Mouse (Mus musculus): ENCODE results near the gene Cpne5.
A peak's percentile ranks its signal among the peaks of the same experiment; 100 is the strongest.
"Not testable (repeated sequence)": the region's sequence is repeated elsewhere in the genome, so short reads cannot be mapped to it uniquely, and the experiment has no call there.

Gene Cpne5

DNA sequence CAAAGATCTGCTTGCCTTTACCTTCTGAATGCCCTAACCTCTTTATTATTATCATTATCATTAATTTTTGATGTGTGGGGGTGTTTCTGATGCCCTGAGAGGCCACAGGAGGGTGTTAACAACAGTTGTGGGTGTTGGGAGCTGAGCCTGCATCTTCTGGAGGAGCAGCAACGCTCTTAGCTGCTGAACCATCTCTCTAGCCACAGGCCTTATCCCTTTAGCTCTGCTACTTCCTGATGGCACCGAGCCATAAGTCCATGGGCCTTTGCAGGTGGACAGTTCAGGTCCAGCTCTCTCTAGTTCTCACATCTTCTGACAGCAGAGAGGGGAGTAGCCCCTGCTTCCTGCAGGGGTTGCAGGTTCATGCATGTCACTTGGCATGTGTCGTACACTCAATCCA is 96.4 kb downstream of the Cpne5 start:
- no peak for DNase-seq (ENCODE audit: low read depth, low spot score)

DNA sequence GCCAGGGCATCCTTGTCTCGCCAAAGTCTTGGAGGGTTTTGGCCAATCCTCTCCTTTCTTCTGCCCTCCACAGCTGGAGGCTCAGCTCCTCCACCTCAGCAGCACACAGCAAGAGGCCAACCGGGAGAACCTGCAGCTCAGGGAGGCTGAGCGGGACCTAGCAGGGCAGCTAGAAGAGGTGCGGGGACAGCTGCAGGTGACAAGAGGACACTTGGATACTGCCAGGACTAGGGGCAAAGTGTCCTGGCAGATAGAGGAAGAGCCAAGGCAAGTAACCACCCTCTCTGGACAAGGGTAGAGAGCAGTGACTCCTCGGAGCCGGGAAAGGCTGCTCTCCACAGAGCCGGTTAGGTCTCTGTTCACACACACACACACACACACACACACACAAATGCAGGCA is 100.1 kb downstream of the Cpne5 start:
- DNase-seq (ENCODE audit: low read depth, low spot score): no peak

GRCm38 (mm10) chr17:29136236-29136635 is 101.7 kb downstream of the Cpne5 start:
- DNase-seq (ENCODE audit: low read depth, low spot score): no peak

- no peak for DNase-seq (ENCODE audit: low read depth, low spot score)
Observed at GRCm38 (mm10) chr17:29135066-29135465, 102.9 kb downstream of the Cpne5 start.

GRCm38 (mm10) chr17:29129341-29129740 is 108.6 kb downstream of the Cpne5 start:
- DNase-seq (ENCODE audit: low read depth, low spot score): no peak

DNA sequence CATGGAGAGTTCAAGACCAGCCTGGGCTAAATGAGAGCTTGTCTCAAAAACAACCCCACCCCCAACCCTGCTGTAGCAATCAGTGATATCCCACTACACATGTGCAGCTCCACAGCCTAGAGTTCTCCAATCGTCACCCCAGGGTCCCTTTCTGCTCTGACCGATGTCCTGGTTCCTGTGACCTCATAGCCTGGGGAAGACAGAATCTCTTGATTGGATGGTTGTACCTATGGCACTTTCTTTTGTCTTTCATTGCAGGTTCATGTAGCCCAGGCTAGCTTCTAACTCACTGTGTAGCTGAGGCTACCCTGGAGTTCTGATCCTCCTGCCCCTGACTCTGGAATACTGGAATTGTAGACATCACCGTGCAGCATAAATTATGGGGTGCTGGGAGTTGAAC is 111.4 kb downstream of the Cpne5 start:
- DNase-seq (ENCODE audit: low read depth, low spot score): no peak

- peak; percentile 67 for DNase-seq (ENCODE audit: low read depth, low spot score)
Observed at GRCm38 (mm10) chr17:29123578-29124174, 114.3 kb downstream of the Cpne5 start.

DNA sequence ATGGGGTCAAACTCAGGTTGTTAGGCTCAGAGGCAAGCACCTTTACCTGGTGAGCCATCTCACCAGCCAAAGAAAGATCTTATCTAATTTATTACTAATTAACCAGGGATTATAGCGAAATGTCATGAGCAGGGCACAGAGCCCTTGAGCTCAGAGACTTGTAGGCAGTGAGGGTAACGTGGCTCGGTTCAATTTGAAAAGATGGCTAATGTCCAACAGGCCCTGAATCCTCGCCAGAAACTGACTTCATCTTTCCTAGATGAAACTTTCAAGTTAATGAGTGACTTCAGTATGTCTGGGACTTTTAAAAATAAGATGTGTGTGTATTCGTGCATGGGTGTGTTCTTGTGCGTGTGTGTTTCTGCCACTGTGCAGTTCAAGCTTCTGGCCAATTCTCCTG is 115.2 kb downstream of the Cpne5 start:
- DNase-seq (ENCODE audit: low read depth, low spot score): no peak

GRCm38 (mm10) chr17:29120666-29121065 is 117.3 kb downstream of the Cpne5 start:
- DNase-seq (ENCODE audit: low read depth, low spot score): no peak

GRCm38 (mm10) chr17:29118057-29118456 is 119.9 kb downstream of the Cpne5 start:
- no peak for DNase-seq (ENCODE audit: low read depth, low spot score)

- DNase-seq (ENCODE audit: low read depth, low spot score): no peak
Observed at GRCm38 (mm10) chr17:29117006-29117648, 120.8 kb downstream of the Cpne5 start.

DNA sequence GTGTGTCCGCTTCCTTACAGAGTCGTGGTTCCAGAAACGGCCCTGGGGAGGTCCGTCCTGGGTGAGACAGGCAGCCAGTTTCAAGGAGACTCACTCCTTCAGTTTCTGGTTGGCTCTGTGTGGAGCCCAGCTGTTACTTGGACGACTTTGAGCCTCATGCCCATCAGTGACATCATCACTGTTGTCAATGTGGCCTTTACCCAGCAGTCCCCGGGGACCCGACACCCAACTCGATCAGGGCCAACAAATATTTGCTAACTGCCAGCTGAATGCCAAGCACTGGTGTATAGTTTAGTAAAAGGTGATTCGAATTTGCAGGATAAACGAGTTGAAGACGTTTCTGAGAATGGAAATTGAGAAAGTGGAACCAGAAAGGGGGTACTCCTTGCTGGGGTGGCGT is 121.9 kb downstream of the Cpne5 start:
- DNase-seq (ENCODE audit: low read depth, low spot score): no peak

- peak; percentile 63 for DNase-seq (ENCODE audit: low read depth, low spot score)
Observed at GRCm38 (mm10) chr17:29113591-29114352, 124.2 kb downstream of the Cpne5 start, which contains the start of gene Rab44. Gene Rab44 (plus strand): TSS chr17:29114145.

GRCm38 (mm10) chr17:29111332-29111731 is 126.6 kb downstream of the Cpne5 start:
- DNase-seq (ENCODE audit: low read depth, low spot score): no peak

DNA sequence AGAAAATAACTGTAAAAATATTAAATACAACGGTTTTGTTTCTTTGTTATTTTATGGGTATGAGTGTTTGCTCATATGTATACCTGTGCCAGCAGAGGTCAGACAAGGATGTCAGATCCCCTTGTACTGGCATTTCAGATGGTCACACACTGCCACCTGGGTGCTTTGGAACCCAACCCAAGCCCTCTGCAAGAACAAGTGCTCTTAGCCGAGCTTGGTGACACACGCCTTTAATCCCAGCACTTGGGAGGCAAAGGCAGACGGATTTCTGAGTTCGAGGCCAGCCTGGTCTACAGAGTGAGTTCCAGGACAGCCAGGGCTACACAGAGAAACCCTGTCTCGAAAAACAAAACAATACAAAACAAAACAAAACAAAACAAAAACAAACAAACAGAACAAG is 127.6 kb downstream of the Cpne5 start:
- DNase-seq (ENCODE audit: low read depth, low spot score): not testable (repeated sequence)

All from ZHBTc4 (cell line).